Mouse (Mus musculus): ENCODE data around the gene Gm10563.
"Not testable (repeated sequence)": the region's sequence is repeated elsewhere in the genome, so short reads cannot be mapped to it uniquely, and the experiment has no call there.

Gene Gm10563

GRCm38 (mm10) chr4:155595777-155596176 lies 49.4 kb downstream of the Gm10563 start:
- DNase-seq: no peak

GRCm38 (mm10) chr4:155593780-155594179 lies 51.4 kb downstream of the Gm10563 start:
- DNase-seq: no peak

GRCm38 (mm10) chr4:155591012-155591719 lies 54.0 kb downstream of the Gm10563 start:
- no peak for DNase-seq

GRCm38 (mm10) chr4:155589356-155589755 lies 55.9 kb downstream of the Gm10563 start:
- DNase-seq: no peak

GRCm38 (mm10) chr4:155582279-155582905 lies 62.8 kb downstream of the Gm10563 start:
- DNase-seq: no peak

GRCm38 (mm10) chr4:155580420-155580819 lies 64.8 kb downstream of the Gm10563 start:
- DNase-seq: peak; percentile 36 to 52

- DNase-seq: no peak
Observed at GRCm38 (mm10) chr4:155578336-155579125, 66.7 kb downstream of the Gm10563 start.

- no peak for DNase-seq
Observed at GRCm38 (mm10) chr4:155577741-155578140, 67.5 kb downstream of the Gm10563 start.

GRCm38 (mm10) chr4:155577132-155577531 lies 68.1 kb downstream of the Gm10563 start:
- DNase-seq: no peak

- DNase-seq: no peak
Observed at GRCm38 (mm10) chr4:155575521-155575920, 69.7 kb downstream of the Gm10563 start.

- no peak for DNase-seq
Observed at GRCm38 (mm10) chr4:155574931-155575330, 70.3 kb downstream of the Gm10563 start.

- no peak for DNase-seq
Observed at GRCm38 (mm10) chr4:155573876-155574275, 71.3 kb downstream of the Gm10563 start.

- DNase-seq: no peak
Observed at GRCm38 (mm10) chr4:155573155-155573554, 72.1 kb downstream of the Gm10563 start.

GRCm38 (mm10) chr4:155571442-155571841 lies 73.8 kb downstream of the Gm10563 start:
- DNase-seq: no peak

- DNase-seq: not testable (repeated sequence)
Observed at GRCm38 (mm10) chr4:155570315-155570714, 74.9 kb downstream of the Gm10563 start.

GRCm38 (mm10) chr4:155569818-155570217 lies 75.4 kb downstream of the Gm10563 start:
- no peak for DNase-seq

GRCm38 (mm10) chr4:155568632-155569370 lies 76.4 kb downstream of the Gm10563 start:
- DNase-seq: no peak

- no peak for DNase-seq
Observed at GRCm38 (mm10) chr4:155568170-155568569, 77.0 kb downstream of the Gm10563 start.

GRCm38 (mm10) chr4:155566555-155566954 lies 78.7 kb downstream of the Gm10563 start:
- no peak for DNase-seq

All from thymus, postnatal 36 days (tissue).